Mouse (Mus musculus) layer of hippocampus, postnatal 14 days (tissue): ENCODE data around the gene M1ap. TPM values are rescaled to one million over a fixed set of nuclear protein-coding genes. Genes with fewer than 3 reads are reported as not detected.

ENCODE experiments used
- DNase-seq, 2 experiments: peaks; one replicate each; pipeline ENCODE4 v3.0.0; 2021 to 2022; ENCODE audit warnings: low spot score in 2 of 2, mixed read lengths in 1 of 2
- total RNA-seq, 2 experiments: library from RNA; stranded (reverse); gene quantifications; 2 replicates each; pipeline ENCODE4 v1.2.3; 2021

M1ap gene
- total RNA-seq, 2 experiments from 2014 or later, result 0.44 TPM; not detected in 1

GRCm38 (mm10) chr6:83006114-83006513, 59.4 kb downstream of the M1ap start:
- no peak for DNase-seq

- DNase-seq, result no peak
These were observed 62.0 kb downstream of the M1ap start for GRCm38 (mm10) chr6:83008659-83009058.

- no peak for DNase-seq
These were observed 63.3 kb downstream of the M1ap start for GRCm38 (mm10) chr6:83010010-83010409.

- DNase-seq, result no peak
These were observed 64.6 kb downstream of the M1ap start for GRCm38 (mm10) chr6:83011255-83011654.

- DNase-seq, result no peak
These were observed 65.1 kb downstream of the M1ap start for GRCm38 (mm10) chr6:83011756-83012155.

- no peak for DNase-seq
These were observed 66.7 kb downstream of the M1ap start for GRCm38 (mm10) chr6:83013444-83013843.

GRCm38 (mm10) chr6:83014482-83015466, 68.1 kb downstream of the M1ap start:
- DNase-seq, result no peak

GRCm38 (mm10) chr6:83015749-83016148, 69.0 kb downstream of the M1ap start:
- no peak for DNase-seq

- no peak for DNase-seq
These were observed 70.5 kb downstream of the M1ap start for GRCm38 (mm10) chr6:83017190-83017589.

- DNase-seq, result no peak
These were observed 72.3 kb downstream of the M1ap start for GRCm38 (mm10) chr6:83019044-83019443.

- no peak for DNase-seq
These were observed 73.4 kb downstream of the M1ap start for GRCm38 (mm10) chr6:83020121-83020520.

- DNase-seq, result no peak
These were observed 74.3 kb downstream of the M1ap start for GRCm38 (mm10) chr6:83020836-83021593.

GRCm38 (mm10) chr6:83023008-83023407, 76.3 kb downstream of the M1ap start:
- DNase-seq, result no peak

GRCm38 (mm10) chr6:83023786-83024185, 77.1 kb downstream of the M1ap start:
- DNase-seq, result no peak

- DNase-seq, result no peak
These were observed 77.7 kb downstream of the M1ap start for GRCm38 (mm10) chr6:83024421-83024820.

GRCm38 (mm10) chr6:83025221-83025620, 78.5 kb downstream of the M1ap start:
- DNase-seq, result no peak

GRCm38 (mm10) chr6:83027293-83027692, 80.6 kb downstream of the M1ap start:
- DNase-seq, result no peak

- no peak for DNase-seq
These were observed 81.0 kb downstream of the M1ap start for GRCm38 (mm10) chr6:83027706-83028105.

GRCm38 (mm10) chr6:83029777-83030176, 83.1 kb downstream of the M1ap start:
- no peak for DNase-seq

GRCm38 (mm10) chr6:83031111-83031510, 84.4 kb downstream of the M1ap start:
- DNase-seq, result no peak

GRCm38 (mm10) chr6:83031921-83032590, 85.4 kb downstream of the M1ap start:
- no peak for DNase-seq
